Mouse (Mus musculus): ENCODE measurements around the gene Gmpr2.
A peak's percentile ranks its signal among the peaks of the same experiment; 100 is the strongest.

Gmpr2 gene

GRCm38 (mm10) chr14:55681160-55682117 lies 9.7 kb downstream of the Gmpr2 start, which contains the start of gene Tinf2:
TSS of gene Tinf2 (minus strand) at chr14:55681820.
- DNase-seq (ENCODE audit: low spot score), result peak; percentile 84

GRCm38 (mm10) chr14:55682118-55682493 lies 10.4 kb downstream of the Gmpr2 start:
- DNase-seq (ENCODE audit: low spot score), result no peak

- DNase-seq (ENCODE audit: low spot score), result no peak
Measured at GRCm38 (mm10) chr14:55689433-55689832, 17.7 kb downstream of the Gmpr2 start.

GRCm38 (mm10) chr14:55697226-55697625 lies 25.5 kb downstream of the Gmpr2 start:
- no peak for DNase-seq (ENCODE audit: low spot score)

- no peak for DNase-seq (ENCODE audit: low spot score)
Measured at GRCm38 (mm10) chr14:55701131-55701530, 29.4 kb downstream of the Gmpr2 start.

GRCm38 (mm10) chr14:55702761-55703160 lies 31.0 kb downstream of the Gmpr2 start:
- no peak for DNase-seq (ENCODE audit: low spot score)

GRCm38 (mm10) chr14:55706051-55706600 lies 34.4 kb downstream of the Gmpr2 start:
- no peak for DNase-seq (ENCODE audit: low spot score)

GRCm38 (mm10) chr14:55707397-55707796 lies 35.7 kb downstream of the Gmpr2 start:
- no peak for DNase-seq (ENCODE audit: low spot score)

GRCm38 (mm10) chr14:55709509-55709908 lies 37.8 kb downstream of the Gmpr2 start:
- DNase-seq (ENCODE audit: low spot score), result no peak

- no peak for DNase-seq (ENCODE audit: low spot score)
Measured at GRCm38 (mm10) chr14:55711786-55712185, 40.0 kb downstream of the Gmpr2 start.

- DNase-seq (ENCODE audit: low spot score), result no peak
Measured at GRCm38 (mm10) chr14:55713007-55713728, 41.4 kb downstream of the Gmpr2 start.

- no peak for DNase-seq (ENCODE audit: low spot score)
Measured at GRCm38 (mm10) chr14:55713729-55714122, 42.0 kb downstream of the Gmpr2 start, which contains the start of gene Tgm1. TSS of gene Tgm1 (minus strand) at chr14:55713926.

- no peak for DNase-seq (ENCODE audit: low spot score)
Measured at GRCm38 (mm10) chr14:55714893-55715292, 43.2 kb downstream of the Gmpr2 start.

- DNase-seq (ENCODE audit: low spot score), result no peak
Measured at GRCm38 (mm10) chr14:55716271-55716670, 44.5 kb downstream of the Gmpr2 start.

GRCm38 (mm10) chr14:55716884-55717283 lies 45.1 kb downstream of the Gmpr2 start:
- no peak for DNase-seq (ENCODE audit: low spot score)

GRCm38 (mm10) chr14:55719737-55720136 lies 48.0 kb downstream of the Gmpr2 start:
- no peak for DNase-seq (ENCODE audit: low spot score)

GRCm38 (mm10) chr14:55720666-55721065 lies 48.9 kb downstream of the Gmpr2 start:
- no peak for DNase-seq (ENCODE audit: low spot score)

- DNase-seq (ENCODE audit: low spot score), result no peak
Measured at GRCm38 (mm10) chr14:55721076-55721475, 49.3 kb downstream of the Gmpr2 start.

GRCm38 (mm10) chr14:55721700-55722437 lies 50.1 kb downstream of the Gmpr2 start, which contains the start of gene Rabggta:
TSS of gene Rabggta (minus strand) at chr14:55722263.
- DNase-seq (ENCODE audit: low spot score), result peak; percentile 79

- no peak for DNase-seq (ENCODE audit: low spot score)
Measured at GRCm38 (mm10) chr14:55722438-55722945, 50.8 kb downstream of the Gmpr2 start.

GRCm38 (mm10) chr14:55723433-55723832 lies 51.7 kb downstream of the Gmpr2 start:
- DNase-seq (ENCODE audit: low spot score), result no peak

Data from ovary, postnatal 10 days (tissue).